Mouse (Mus musculus): ENCODE results near the gene Sphkap. TPM values are rescaled to one million over a fixed set of nuclear protein-coding genes. Genes with fewer than 3 reads are reported as not detected.

The Sphkap gene
- polyA plus RNA-seq, 1 experiment: 0.11 TPM

DNA sequence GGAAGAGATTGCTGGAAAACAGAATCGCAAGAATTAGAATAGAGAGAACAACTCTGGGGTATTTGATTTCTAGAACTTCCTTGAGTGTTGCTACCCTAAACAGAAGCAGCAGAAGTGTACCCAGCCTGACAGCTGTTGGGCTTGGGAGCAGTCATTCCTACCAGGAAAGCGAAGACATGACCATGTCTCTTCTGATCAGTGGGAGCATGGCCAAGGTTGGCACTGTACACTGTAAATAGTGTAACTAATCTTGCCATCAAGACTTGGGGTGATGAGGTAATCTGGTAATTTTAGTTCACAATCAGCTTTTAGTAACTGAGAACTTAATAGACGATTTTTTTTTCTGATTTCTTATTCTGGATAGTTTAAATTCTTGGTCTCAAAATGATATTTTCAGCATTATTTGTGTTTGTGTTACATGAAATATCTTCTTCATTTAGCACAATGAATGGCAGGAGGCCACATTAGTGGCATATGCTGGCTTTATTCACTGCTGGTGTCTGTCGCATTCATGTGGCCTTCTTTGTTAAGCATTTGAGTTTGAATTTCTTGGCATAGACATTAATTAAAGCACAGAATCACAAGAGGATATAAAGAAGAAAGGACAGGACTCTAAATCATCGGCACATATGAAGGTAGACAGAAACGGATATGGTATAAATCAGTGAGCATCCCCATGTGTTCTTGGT is 96.2 kb downstream of the Sphkap start:
- DNase-seq (ENCODE audit: low read depth, low spot score): no peak
- WGBS: 82% methylated on average over 6 of the region's 6 CpGs

DNA sequence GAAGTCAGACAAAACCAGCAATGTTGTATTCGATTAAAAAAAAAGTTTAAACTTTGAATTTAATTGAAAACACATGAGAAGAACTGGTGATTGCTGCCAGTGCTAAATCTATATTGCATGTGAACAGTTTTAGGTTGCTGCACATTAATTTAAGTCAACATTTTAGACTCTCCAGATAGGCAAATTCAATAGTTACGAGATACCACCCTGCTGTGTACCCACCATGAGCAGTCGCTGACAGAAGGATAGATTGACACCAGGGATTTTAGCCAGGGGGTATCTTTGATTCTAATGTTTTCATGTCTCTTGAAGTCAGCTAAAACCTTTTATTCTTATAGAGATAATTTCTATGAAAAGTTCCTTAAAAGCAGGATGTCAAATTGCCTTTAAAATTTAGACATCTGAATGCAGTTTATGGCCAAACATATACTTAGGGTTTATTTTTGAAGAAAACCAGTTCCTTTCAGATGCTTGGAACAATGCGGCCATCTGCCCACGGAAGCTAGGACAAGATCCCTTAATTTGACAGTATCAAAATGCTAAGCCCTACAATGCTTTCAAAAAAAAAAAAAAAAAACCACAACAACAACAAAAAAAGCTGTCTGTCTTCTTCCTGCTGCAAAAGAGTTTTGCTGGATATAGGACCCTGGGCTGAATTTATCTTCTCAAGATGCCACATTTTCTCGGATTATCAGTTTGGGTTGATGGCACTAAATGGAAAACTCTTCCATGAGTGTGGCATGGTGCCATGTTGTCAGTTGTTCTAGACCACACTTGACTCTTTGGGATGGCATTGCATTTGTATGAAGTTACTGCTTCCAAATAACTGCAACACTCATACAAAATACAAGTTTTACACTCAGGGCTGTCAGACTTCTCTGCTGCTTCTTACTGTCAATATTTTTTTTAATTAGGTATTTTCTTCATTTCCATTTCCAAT is 110.6 kb downstream of the Sphkap start:
- WGBS: 83% methylated on average over 6 of the region's 6 CpGs
- no peak for DNase-seq (ENCODE audit: low read depth, low spot score)

DNA sequence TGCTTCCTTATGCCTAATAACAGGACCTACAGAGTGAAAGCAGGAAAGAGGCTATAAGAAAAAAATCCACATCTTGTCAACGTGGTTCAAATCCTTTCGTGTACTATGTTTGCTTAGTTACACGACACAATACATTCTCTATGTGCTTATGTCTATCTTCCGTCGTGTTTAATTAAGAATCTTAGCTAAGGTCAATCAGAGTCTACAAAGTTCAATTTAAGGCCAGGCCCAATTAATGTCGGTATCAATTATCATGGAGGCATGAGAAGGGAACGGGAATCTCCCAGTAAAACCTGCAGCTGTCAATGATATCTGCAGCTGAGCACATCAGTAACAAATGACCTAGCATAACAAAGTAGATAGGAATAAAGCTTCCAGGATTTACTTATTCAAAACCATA is 122.1 kb downstream of the Sphkap start:
- DNase-seq (ENCODE audit: low read depth, low spot score): no peak
- 69% methylated on average over 7 of the region's 7 CpGs for WGBS

DNA sequence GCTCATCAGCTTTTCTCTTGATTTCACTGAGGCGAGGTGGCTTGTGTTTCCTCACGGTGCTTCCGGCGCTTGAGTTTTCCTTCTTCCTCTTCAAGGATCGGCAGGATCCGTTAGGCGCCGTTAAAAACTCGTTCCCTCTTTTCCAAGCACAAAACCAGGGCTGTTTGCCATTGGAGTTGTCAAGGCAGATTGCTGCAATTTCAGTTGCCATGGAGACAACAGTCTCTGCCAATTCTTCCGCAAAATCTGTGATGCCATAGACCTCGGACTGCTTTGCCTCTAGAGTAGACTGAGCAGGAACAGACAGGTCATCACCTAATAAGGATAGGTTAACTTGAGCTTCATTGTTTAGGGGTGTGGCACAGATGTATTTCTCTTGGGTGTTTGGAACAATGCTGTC is 131.0 kb downstream of the Sphkap start:
- 78% methylated on average over 11 of the region's 11 CpGs for WGBS
- DNase-seq (ENCODE audit: low read depth, low spot score): no peak

DNA sequence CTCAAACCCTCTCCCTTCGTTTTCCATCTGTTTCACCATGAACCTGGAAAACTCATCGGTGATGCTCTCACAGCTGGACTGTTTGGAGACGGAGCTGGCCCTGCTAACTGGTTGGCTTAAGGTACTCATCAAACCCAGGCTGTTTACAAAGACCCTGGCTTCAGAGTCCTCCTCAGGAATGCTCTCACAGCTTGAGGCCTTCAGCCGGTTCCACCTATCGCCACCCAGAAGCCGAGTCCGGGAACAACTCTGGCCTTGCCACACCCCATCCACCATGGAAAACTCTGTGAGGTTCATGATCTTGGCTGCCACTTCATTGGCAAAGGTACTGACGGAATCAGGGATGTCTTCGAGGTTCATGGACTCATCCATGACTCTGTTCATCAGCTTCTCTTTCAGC is 131.4 kb downstream of the Sphkap start:
- WGBS: 78% methylated on average over 9 of the region's 9 CpGs
- no peak for DNase-seq (ENCODE audit: low read depth, low spot score)

DNA sequence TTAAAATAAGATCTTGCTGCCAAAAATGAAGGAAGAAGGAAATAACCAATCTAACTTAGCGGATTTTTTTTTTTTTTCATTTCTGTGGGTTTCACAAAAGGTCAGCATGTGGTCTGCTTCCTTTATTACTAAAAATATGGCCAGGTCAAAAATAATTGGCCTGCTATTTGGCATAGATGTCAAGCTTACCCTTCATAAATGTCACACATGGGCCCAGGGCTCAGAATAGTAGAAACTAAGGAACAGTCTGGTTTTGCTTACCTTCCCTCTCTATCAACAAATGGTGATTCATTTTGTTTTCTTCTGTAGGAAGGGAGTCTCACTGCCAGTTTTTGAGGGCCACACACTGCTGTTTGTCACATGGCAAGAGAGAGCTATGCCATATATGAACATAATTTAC is 156.3 kb downstream of the Sphkap start:
- 72% methylated on average over 1 of the region's 1 CpGs for WGBS
- no peak for DNase-seq (ENCODE audit: low read depth, low spot score)

DNA sequence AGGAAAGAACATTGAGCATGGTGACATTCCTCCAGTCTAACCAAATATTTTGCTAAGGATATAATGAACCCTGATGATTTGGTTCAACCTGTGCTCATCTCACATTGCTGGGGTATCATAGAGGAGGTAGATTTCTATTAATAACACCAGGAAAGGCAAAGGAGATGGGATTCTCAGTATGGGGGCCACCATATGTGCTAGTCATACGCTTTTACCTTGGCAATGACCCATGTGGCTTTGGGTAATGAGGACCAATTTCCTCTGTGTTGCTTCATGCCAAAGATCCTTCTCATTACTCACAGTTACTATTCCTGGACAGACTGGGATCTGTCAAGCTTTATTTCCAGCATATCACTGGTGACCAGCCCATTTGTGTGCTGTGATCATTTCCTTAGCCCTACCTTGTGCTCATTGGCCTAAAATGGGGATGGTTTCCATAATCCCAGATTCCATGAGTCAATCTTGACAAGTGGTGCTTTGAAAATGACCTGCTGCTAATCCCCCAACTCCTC is 159.7 kb downstream of the Sphkap start:
- DNase-seq (ENCODE audit: low read depth, low spot score): no peak
- 88% methylated on average over 1 of the region's 1 CpGs for WGBS

DNA sequence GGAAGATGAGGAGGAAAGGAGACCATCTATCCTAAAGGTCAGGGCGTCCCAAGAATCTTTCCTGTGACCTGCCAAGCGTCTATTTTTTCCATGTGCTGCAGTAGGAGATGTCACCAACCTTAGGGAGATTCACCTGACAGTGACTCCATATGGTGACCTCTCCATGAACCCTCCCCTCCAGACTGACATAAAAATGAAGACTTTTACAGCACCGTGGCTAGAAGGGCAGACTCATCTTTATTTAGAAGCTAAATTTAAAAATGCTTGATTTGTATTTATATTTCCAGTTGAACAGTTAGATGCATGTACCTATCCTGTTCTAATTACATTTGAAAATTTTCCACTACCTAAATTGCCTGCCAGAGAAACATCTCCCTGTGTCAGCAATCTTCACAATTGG is 180.1 kb downstream of the Sphkap start:
- WGBS: 66% methylated on average over 3 of the region's 3 CpGs
- DNase-seq (ENCODE audit: low read depth, low spot score): no peak

DNA sequence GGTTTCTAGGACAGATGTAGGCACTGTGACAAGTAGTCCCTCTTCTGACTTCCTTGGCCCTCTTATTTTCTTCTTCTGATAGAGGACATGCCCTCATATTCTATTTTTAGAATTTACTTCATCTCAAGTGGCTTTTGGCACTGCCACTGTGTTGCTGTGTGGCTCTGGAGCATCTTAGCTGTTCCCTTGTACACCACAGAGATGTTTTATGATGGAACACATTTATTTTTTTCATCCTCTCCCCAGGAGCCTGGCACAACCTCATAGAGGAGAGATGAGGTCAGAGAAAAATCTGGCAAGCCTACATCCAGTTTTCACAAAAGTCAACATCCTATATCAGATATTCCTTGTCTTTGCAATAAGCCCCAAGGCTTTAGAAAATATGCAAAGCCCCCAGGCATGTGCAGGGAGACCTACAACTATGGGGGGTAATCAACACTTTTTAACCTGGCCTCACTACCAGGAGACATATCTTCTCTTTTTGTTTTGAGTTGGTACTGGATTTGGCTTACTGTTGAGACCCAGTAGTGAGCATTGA is 183.5 kb downstream of the Sphkap start:
- DNase-seq (ENCODE audit: low read depth, low spot score): no peak

DNA sequence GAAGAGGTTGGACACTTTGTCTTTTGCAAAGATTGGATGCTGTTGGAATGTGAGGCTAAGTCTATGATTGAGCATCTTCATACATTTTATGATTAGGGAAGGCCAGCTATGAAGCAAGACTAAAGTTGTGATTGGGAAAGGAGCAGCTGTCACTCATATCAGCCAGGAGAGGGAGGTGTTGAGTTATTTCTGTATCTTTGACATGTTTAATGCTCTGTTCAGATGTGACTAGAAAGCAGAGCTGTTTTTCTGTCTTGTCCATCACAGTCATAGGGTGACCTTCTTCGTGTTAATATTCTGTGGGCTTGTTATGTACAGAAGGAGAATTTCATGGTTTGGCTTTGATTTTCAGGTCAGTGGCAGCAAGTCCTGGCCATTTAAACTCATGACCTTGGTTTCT is 184.9 kb downstream of the Sphkap start:
- DNase-seq (ENCODE audit: low read depth, low spot score): no peak
- 75% methylated on average over 1 of the region's 1 CpGs for WGBS

DNA sequence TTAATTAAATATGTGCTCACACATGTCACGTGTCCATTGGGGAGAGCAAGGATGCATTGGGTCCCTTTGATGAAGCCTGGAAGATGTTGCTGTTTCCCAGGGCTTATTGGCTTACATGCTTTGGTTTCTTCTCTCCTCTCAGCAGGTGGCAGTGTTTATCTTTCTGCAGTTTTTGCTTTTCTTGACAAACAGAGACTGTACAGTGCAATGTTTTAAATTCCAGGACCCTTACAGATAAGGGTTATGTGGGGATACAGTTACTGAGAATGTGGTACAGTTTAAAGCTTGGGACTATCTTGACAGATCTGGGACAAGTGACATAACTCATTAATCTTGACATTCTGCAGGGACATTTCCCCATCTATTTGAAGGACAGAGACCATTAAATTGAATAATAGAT is 189.7 kb downstream of the Sphkap start:
- no peak for DNase-seq (ENCODE audit: low read depth, low spot score)
- 31% methylated on average over 1 of the region's 1 CpGs for WGBS

DNA sequence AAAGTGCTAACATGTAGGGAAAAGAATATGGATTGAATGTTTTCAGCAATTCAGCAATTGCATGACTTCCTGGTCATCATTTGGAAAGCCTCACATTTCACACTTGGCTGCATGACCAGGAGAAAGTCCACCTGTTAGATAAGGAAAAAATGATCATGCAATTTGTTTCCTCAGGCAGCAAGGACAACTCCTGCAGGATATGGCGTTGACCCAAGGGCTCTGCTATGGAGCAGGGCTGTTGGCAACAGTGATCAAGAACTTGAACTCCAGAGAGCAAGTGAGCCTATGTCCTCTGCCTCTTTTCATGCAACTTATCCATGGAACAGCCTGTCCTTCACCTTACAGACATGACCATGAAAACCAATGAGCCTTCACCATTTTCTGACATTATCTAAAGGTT is 198.0 kb downstream of the Sphkap start:
- no peak for DNase-seq (ENCODE audit: low read depth, low spot score)
- 60% methylated on average over 1 of the region's 1 CpGs for WGBS

Other genes starting within 250 kb of the Sphkap start
- gene Daw1, start 248.4 kb downstream of the Sphkap start, polyA plus RNA-seq (2012; rRNA removed): not detected in 2 replicates